Mouse (Mus musculus) MEL (cell line): ENCODE results near the gene Wbp2. TPM values are rescaled to one million over a fixed set of nuclear protein-coding genes. Genes with fewer than 3 reads are reported as not detected.

Experiments
- DNase-seq: peaks from one replicate; pipeline ENCODE4 v3.0.0; 2011; ENCODE audit warnings: low read depth, low spot score
- H3K27ac ChIP-seq: 2 replicates; pipeline ENCODE4 v1.5.1; 2012; ENCODE audit warnings: low read depth, mild to moderate bottlenecking, control low read depth, low read length, moderate library complexity; ENCODE audit not compliant: control insufficient read depth
- H3K27me3 ChIP-seq, 2 experiments: fragments of 150-350 bp in 1 of 2; sonication (generic) in 1 of 2; 2 replicates each; pipeline ENCODE4 v1.6.1; 2012; ENCODE audit warnings: low read length in 2 of 2, mild to moderate bottlenecking in 2 of 2, improper control_type of control experiment in 1 of 2, moderate library complexity in 1 of 2; ENCODE audit not compliant: insufficient read depth in 2 of 2, control insufficient read depth in 1 of 2
- H3K36me3 ChIP-seq, 2 experiments: 2 replicates each; pipeline ENCODE4 v1.6.1; 2012 to 2014; ENCODE audit warnings: low read length in 2 of 2, improper control_type of control experiment in 1 of 2, inconsistent platforms in 1 of 2, mild to moderate bottlenecking in 1 of 2; ENCODE audit not compliant: insufficient read depth in 2 of 2, control insufficient read depth in 1 of 2
- H3K4me1 ChIP-seq, 2 experiments: fragments of 150-350 bp in 1 of 2; sonication (generic) in 1 of 2; 2 replicates each; pipeline ENCODE4 v1.6.1; 2012; ENCODE audit warnings: low read length in 2 of 2, improper control_type of control experiment in 1 of 2, mild to moderate bottlenecking in 1 of 2; ENCODE audit not compliant: insufficient read depth in 2 of 2, control insufficient read depth in 1 of 2
- H3K4me3 ChIP-seq, 2 experiments: fragments of 150-350 bp in 1 of 2; sonication (generic) in 1 of 2; 2 replicates each; pipeline ENCODE4 v1.5.1; 2012; ENCODE audit warnings: low read depth in 2 of 2, low read length in 2 of 2, mild to moderate bottlenecking in 2 of 2, moderate library complexity in 2 of 2, control low read depth in 1 of 2, improper control_type of control experiment in 1 of 2; ENCODE audit not compliant: control insufficient read depth in 1 of 2, insufficient read depth in 1 of 2
- H3K79me2 ChIP-seq: 2 replicates; pipeline ENCODE4 v1.6.1; 2012; ENCODE audit warnings: mild to moderate bottlenecking, low read length, moderate library complexity; ENCODE audit not compliant: control insufficient read depth, poor library complexity, insufficient read depth
- H3K9ac ChIP-seq: 2 replicates; pipeline ENCODE4 v1.6.1; 2012; ENCODE audit warnings: low read depth, mild to moderate bottlenecking, control low read depth, low read length, moderate library complexity; ENCODE audit not compliant: control insufficient read depth, poor library complexity, severe bottlenecking
- H3K9me3 ChIP-seq: fragments of 150-350 bp; sonication (generic); replicated peaks from 2 replicates; pipeline ENCODE4 v1.6.1; 2012; ENCODE audit warnings: mild to moderate bottlenecking, low read length, improper control_type of control experiment, moderate library complexity; ENCODE audit not compliant: insufficient read depth
- BHLHE40 ChIP-seq: IDR thresholded peaks from 2 replicates; pipeline ENCODE4 v1.6.1; 2012; ENCODE audit warnings: low read depth, mild to moderate bottlenecking, inconsistent platforms, low read length, improper control_type of control experiment, borderline replicate concordance
- CHD1 ChIP-seq: IDR thresholded peaks from 2 replicates; pipeline ENCODE4 v1.6.1; 2012; ENCODE audit warnings: low read depth, mild to moderate bottlenecking, inconsistent platforms, low read length, improper control_type of control experiment
- CHD2 ChIP-seq: IDR thresholded peaks from 2 replicates; pipeline ENCODE4 v1.6.1; 2011; ENCODE audit warnings: low read length, improper control_type of control experiment
- E2F4 ChIP-seq: IDR thresholded peaks from 2 replicates; pipeline ENCODE4 v1.6.1; 2011; ENCODE audit warnings: low read depth, low read length, improper control_type of control experiment, borderline replicate concordance
- ELF1 ChIP-seq: IDR thresholded peaks from 2 replicates; pipeline ENCODE4 v1.6.1; 2014; ENCODE audit warnings: low read depth, mild to moderate bottlenecking, inconsistent platforms, low read length, improper control_type of control experiment, moderate library complexity
- EP300 ChIP-seq, 2 experiments: IDR thresholded peaks; 2 replicates each; pipeline ENCODE4 v1.6.1; 2011; ENCODE audit warnings: improper control_type of control experiment in 2 of 2, low read length in 2 of 2, low read depth in 1 of 2, mild to moderate bottlenecking in 1 of 2
- GABPA ChIP-seq: IDR thresholded peaks from 2 replicates; pipeline ENCODE4 v1.6.1; 2012; ENCODE audit warnings: low read depth, mild to moderate bottlenecking, inconsistent platforms, low read length, improper control_type of control experiment, moderate library complexity
- GATA1 ChIP-seq: IDR thresholded peaks from 2 replicates; pipeline ENCODE4 v1.6.1; 2011; ENCODE audit warnings: low read depth, low read length, improper control_type of control experiment
- JUND ChIP-seq: IDR thresholded peaks from 2 replicates; pipeline ENCODE4 v1.6.1; 2011; ENCODE audit warnings: low read depth, mild to moderate bottlenecking, improper control_type of control experiment, low read length
- KAT2A ChIP-seq: conservative IDR thresholded peaks from 2 replicates; pipeline ENCODE4 v1.6.1; 2012; ENCODE audit warnings: low read depth, low read length, improper control_type of control experiment, inconsistent platforms
- MAX ChIP-seq: IDR thresholded peaks from 2 replicates; pipeline ENCODE4 v1.6.1; 2011; ENCODE audit warnings: low read length, improper control_type of control experiment
- MAZ ChIP-seq: IDR thresholded peaks from 2 replicates; pipeline ENCODE4 v1.6.1; 2012; ENCODE audit warnings: low read depth, mild to moderate bottlenecking, inconsistent platforms, low read length, improper control_type of control experiment
- MEF2A ChIP-seq: IDR thresholded peaks from 2 replicates; pipeline ENCODE4 v1.6.1; 2014; ENCODE audit warnings: low read depth, mild to moderate bottlenecking, inconsistent platforms, low read length, improper control_type of control experiment; ENCODE audit not compliant: poor library complexity, insufficient replicate concordance, severe bottlenecking; ENCODE audit errors: extremely low read depth
- MYB ChIP-seq: IDR thresholded peaks from 2 replicates; pipeline ENCODE4 v1.6.1; 2011; ENCODE audit warnings: mild to moderate bottlenecking, low read depth, low read length, improper control_type of control experiment
- MYC ChIP-seq: IDR thresholded peaks from 2 replicates; pipeline ENCODE4 v1.6.1; 2011; ENCODE audit warnings: low read depth, mild to moderate bottlenecking, low read length, improper control_type of control experiment, moderate library complexity
- NRF1 ChIP-seq: IDR thresholded peaks from 2 replicates; pipeline ENCODE4 v1.6.1; 2014; ENCODE audit warnings: low read depth, mild to moderate bottlenecking, inconsistent platforms, low read length, improper control_type of control experiment, moderate library complexity; ENCODE audit not compliant: poor library complexity, insufficient read depth, severe bottlenecking
- POLR2A ChIP-seq, 2 experiments: IDR thresholded peaks; 2 replicates each; pipeline ENCODE4 v1.6.1; 2011 to 2012; ENCODE audit warnings: low read length in 2 of 2, mild to moderate bottlenecking in 2 of 2, control low read depth in 1 of 2, improper control_type of control experiment in 1 of 2, low read depth in 1 of 2, moderate library complexity in 1 of 2; ENCODE audit not compliant: control insufficient read depth in 1 of 2, insufficient read depth in 1 of 2, poor library complexity in 1 of 2
- RAD21 ChIP-seq: IDR thresholded peaks from 2 replicates; pipeline ENCODE4 v1.6.1; 2011; ENCODE audit warnings: mild to moderate bottlenecking, low read depth, low read length, improper control_type of control experiment
- SMC3 ChIP-seq: IDR thresholded peaks from 2 replicates; pipeline ENCODE4 v1.6.1; 2011; ENCODE audit warnings: low read depth, low read length, improper control_type of control experiment
- TBP ChIP-seq: IDR thresholded peaks from 2 replicates; pipeline ENCODE4 v1.8.0; 2011; ENCODE audit warnings: low read depth, low read length, improper control_type of control experiment
- TCF12 ChIP-seq: IDR thresholded peaks from 2 replicates; pipeline ENCODE4 v1.6.1; 2014; ENCODE audit warnings: low read depth, mild to moderate bottlenecking, inconsistent platforms, low read length, improper control_type of control experiment, moderate library complexity
- UBTF ChIP-seq: IDR thresholded peaks from 2 replicates; pipeline ENCODE4 v1.6.1; 2012; ENCODE audit warnings: low read depth, mild to moderate bottlenecking, inconsistent platforms, low read length, improper control_type of control experiment, moderate library complexity, borderline replicate concordance; ENCODE audit not compliant: insufficient read depth
- USF1 ChIP-seq: IDR thresholded peaks from 2 replicates; pipeline ENCODE4 v1.6.1; 2014; ENCODE audit warnings: low read depth, mild to moderate bottlenecking, inconsistent platforms, low read length, improper control_type of control experiment, moderate library complexity
- ZNF384 ChIP-seq: IDR thresholded peaks from 2 replicates; pipeline ENCODE4 v1.6.1; 2012; ENCODE audit warnings: low read depth, mild to moderate bottlenecking, inconsistent platforms, low read length, improper control_type of control experiment
- polyA plus RNA-seq, 2 experiments: library from polyadenylated mRNA; stranded (reverse) in 1 of 2; unstranded in 1 of 2; fragments of >175 nt in 1 of 2; fragments of >200 nt in 1 of 2; gene quantifications; 2 replicates each; pipeline versions ENCODE4 v1.2.1 to v1.2.4; 2012; ENCODE audit warnings: low replicate concordance in 2 of 2, low read depth in 1 of 2; ENCODE audit not compliant: insufficient read length in 2 of 2, insufficient read depth in 1 of 2, missing spikeins in 1 of 2
- total RNA-seq: library from RNA; depleted of rRNA; stranded (reverse); fragments of 300-350 nt; gene quantifications from 2 replicates; pipeline ENCODE4 v1.2.3, GENCODE M21; 2012

The Wbp2 gene
- total and polyA plus RNA-seq, 3 experiments, result 16.5 to 75.8 TPM; not detected in 1

GRCm38 (mm10) chr11:116129993-116130487 is 43.2 kb upstream of the Wbp2 start (continued):
- TF ChIP-seq NRF1 (no peak), TCF12 (no peak), UBTF (no peak), JUND (0 out of 2 replicates have a peak, but pooled peaks have one; percentile 3), CHD2 (no peak), GATA1 (no peak), CHD1 (no peak), BHLHE40 (no peak), MYB (no peak), MAX (no peak)

GRCm38 (mm10) chr11:116129091-116129790 is 42.4 kb upstream of the Wbp2 start:
- Histone ChIP-seq H3K36me3 (peaks cover 4 to 9% of the 10 kb centered on the region in 2 experiments; a peak in 3 of 4 replicates), H3K79me2 (peaks cover 14% of the 10 kb centered on the region), H3K9ac (peak overlapping the region; percentile 88), H3K27me3 (no peaks in the 10 kb centered on the region), H3K9me3 (no peaks in the 10 kb centered on the region), H3K27ac (no peak overlapping the region), H3K4me3 (peak overlapping the region in 1 of 2 experiments; percentile 76; a peak in 3 of 4 replicates), H3K4me1 (peaks cover 0 to 10% of the 10 kb centered on the region in 2 experiments; a peak in 2 of 4 replicates)
- DNase-seq, result no peak
- no peak for TF ChIP-seq MYB
- no peak for TF ChIP-seq USF1
- TF ChIP-seq MAZ, result no peak
- TF ChIP-seq MAX, result no peak
- no peak for TF ChIP-seq TBP
- no peak for TF ChIP-seq EP300 (IDR thresholded peaks at IDR 0.05; ENCODE audit: low read depth in 1 of 2, low read length in 2 of 2)
- TF ChIP-seq NRF1, result no peak
- no peak for TF ChIP-seq MYC
- TF ChIP-seq MEF2A, result no peak
- TF ChIP-seq JUND, result no peak
- no peak for TF ChIP-seq E2F4
- TF ChIP-seq RAD21, result no peak
- no peak for TF ChIP-seq TCF12
- TF ChIP-seq GABPA, result no peak
- TF ChIP-seq ZNF384, result no peak
- no peak for TF ChIP-seq SMC3
- TF ChIP-seq UBTF, result no peak
- TF ChIP-seq ELF1, result no peak
- TF ChIP-seq KAT2A, result no peak
- TF ChIP-seq POLR2A (IDR thresholded peaks at IDR 0.05; ENCODE audit: control insufficient read depth in 1 of 2, insufficient read depth in 1 of 2, low read depth in 1 of 2, low read length in 2 of 2, poor library complexity in 1 of 2), result no peak
